Mouse (Mus musculus) urinary bladder, postnatal 10 days (tissue): Measurements from ENCODE around the gene Fbxo4.

Experiments used
- DNase-seq: peaks from one replicate; pipeline ENCODE4 v3.0.0; 2022; ENCODE audit warnings: low spot score

Fbxo4 gene

DNA sequence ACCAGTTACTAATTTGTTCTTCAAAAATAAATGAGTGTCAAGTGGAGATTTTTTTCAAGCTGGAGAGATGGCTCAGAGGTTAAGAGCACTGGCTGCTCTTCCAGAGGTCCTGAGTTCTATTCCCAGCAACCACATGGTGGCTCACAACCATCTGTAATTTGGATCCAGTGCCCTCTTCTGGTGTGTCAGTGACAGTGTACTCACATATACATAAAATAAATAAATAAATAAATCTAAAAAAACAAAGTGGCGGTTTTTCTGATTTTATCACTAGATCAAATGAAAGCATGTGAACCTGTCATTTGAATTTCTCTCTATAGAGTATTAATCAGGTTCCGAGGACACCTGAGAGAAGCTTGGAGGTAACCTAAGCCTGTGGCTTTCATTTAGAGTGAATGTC, 1.1 kb downstream of the Fbxo4 start:
- DNase-seq, result no peak

DNA sequence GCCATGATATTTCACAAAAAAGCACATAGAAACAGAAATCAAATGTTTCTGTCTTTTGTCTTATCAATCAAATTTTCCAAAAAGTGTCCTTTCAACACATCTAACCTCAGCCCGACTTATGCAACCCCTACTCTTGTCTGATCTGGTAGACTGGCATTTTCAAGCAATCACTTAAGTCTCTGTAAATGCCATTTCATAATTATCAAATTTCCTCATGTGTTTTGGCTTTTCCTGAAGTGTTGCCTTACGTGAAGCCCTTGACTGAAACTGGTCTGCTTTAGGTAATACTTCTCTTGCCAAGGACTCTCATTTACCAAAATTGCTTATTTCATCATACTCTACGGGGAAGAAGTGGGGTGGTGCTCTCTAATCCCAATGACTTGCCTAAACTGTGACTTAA, 6.1 kb downstream of the Fbxo4 start:
- no peak for DNase-seq

DNA sequence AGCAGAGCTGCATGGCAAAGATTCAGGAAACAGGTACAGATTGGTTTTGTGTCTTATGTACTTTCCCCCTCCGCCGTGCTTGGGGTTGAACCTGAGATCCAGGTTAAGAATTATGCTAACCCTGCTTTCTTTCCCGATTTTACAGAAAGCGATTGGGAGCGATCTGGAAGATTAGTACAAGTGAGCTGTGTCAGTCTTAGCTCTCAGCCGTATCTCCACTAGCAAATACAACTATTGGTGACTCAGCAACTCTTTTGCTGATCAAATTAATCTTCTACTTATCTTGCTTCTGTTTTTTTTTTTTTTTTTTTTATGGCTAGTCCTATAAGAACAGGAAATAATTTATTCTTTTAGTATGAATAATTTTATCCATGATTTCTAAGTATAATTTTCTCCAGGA, 9.2 kb downstream of the Fbxo4 start:
- DNase-seq, result no peak

DNA sequence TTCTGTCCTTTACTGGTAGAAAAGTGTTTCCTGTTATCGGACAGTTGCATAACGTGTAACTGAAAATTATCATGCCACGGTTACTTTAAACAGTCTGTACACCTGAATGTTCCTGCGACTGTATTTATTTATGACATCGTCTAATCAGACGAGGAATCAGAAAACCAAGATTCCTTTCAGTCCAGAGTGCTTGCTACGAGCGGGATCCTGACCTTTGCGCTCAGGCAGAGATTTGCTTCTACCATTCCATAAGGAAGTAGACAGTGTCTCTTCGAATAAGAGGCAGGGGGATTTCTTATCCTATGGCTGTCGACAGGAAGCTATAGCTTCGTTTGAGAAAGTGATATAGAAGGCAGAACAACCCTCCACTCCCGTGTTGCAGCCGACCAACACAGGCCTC, 9.6 kb downstream of the Fbxo4 start:
- DNase-seq, result no peak

DNA sequence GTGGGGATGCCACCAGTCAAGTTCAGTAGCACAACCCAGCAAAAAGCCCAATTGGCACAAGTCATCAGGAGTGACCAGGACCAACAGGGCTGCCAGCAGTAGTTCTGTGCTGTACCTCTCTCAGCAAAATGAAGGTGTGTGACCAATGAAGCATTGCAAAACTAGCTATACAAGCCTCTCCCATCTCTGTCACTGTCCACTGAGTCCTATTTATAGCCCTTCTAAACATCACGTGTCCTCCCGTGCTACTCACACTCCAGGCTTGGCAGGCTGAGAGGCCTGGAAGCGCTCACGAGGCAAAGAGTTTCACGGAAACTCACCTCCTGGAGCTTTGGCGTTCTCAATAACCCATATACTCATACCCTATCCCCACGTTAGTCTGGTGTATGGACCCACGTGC, 17.1 kb downstream of the Fbxo4 start:
- DNase-seq, result no peak

DNA sequence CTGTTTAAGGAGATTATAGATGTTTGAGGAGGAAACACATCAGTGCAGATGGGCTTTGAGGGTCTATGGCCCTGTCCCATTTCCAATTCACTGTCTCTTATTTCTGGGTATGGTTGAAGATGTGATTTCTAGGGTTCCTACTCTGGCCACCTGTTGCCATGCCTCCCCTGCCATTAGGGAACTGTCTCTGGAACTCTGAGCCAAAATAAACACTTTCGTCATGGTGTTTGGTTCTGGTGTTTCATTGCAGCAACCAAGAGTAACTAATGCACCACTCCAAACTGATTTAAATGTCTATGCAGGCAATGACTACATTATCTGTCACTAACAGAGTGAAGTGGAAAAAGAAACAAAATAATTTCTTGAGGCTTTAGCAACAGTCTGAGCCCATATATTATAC, 19.3 kb downstream of the Fbxo4 start:
- no peak for DNase-seq

DNA sequence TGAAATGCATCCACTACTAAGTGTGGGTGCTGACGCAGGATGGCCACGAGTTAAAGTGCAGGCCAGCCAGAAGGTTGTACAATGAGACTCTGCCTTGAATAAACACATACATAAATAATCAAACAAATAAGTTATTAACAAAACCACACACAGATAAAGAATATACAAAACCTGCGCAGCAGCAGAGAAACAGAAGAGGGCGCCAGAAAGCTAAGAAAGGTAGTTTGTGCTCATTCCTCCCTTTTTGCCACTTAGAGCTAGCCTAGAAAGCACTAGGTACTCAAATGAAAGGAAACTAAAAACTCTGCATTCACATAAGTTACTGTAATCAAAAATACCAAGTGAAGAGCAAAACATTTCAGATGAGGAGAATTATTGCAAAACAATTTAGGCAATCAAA, 21.4 kb downstream of the Fbxo4 start:
- DNase-seq, result no peak

DNA sequence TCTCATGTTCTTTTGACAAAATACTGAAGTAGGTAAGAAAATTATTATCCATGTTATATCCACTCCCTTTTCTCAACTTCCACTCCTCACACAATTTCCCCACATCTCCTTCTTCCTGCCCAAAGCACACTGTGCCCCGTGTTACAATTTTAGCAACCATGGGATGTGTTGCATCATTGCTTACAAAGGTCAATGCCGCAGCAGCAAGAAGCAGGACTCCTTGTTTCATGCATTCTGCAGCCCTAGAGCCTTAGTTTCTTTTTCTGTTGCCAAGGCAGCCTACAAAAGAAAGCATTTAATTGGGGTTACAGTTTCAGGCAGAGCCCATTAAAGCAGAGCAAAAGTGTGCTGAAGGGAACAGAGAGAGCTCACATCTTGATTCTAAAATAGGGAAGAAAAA, 24.4 kb downstream of the Fbxo4 start:
- DNase-seq, result no peak

DNA sequence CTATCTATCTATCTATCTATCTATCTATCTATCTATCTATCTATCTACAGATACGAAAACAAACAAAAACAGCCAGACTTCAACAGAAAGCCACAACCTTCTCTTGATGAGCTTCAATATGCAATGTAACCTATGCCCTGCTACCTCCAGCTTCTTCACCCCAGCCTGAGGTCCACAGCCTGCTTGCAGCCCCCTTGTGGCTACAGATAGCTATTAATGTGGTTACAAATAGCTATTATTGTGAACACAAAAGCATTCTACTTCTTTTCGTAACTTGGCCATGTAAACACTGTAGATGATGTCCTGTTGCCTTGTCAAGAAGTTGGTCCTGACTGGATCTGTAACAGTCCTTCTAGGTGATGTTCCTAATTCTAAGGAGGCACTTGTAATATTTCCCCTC, 41.2 kb downstream of the Fbxo4 start:
- DNase-seq, result no peak

DNA sequence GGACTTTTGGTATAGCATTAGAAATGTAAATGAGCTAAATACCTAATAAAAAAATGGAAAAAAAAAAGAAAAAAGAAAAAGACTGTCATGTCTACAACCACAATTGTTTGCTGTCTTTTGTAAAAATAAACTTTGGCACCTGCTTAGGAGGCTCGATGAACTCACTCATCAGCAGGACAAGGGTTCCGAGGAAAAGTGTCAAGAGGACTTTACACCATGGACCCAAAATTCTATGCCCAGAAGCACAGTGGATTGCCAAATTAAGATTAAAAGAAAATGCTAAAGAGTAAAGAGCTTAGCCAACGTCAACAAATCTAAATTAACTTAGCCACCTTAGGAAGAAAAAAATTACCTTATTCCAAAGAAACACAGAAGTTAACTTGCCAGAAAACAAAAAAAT, 43.3 kb downstream of the Fbxo4 start:
- DNase-seq, result no peak

DNA sequence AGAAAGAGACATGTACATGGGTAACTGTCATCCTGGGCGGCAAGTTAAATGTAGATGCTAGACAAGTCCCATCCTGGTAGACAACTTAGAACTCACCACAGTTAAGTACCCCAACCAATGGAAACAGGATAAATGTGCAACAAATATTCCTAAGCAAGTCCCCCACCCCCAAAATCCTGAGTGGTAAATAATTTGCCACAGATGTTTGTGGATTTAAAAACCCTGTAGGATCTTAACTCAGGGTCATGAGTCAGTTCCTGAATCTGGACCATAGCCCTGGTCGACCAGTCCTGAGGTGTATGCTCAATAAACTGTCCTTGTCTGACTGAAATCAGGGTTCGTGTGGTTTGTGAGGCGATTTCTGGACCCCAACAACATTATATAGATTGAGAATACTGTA, 45.9 kb downstream of the Fbxo4 start:
- no peak for DNase-seq

DNA sequence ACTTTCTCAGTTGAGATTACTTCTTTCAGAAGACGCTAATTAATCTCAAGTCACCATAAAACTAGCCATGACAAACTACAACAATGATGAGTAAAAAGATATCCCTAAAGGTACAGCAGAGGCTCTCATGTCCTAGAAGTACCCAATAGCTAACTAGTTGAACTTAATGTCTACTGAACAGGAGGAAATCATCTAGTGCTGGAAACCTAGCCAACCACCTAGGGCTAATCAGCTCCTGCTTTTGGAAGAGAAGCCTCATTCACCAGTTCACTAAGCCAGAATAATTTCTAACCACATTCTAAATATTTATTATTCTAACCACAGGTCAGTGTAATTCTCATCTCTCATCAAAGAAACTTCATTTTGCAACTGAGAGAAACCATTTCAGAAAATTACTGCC, 47.4 kb downstream of the Fbxo4 start:
- DNase-seq, result no peak
